Mouse (Mus musculus): ENCODE measurements around the gene Mymx. TPM values are rescaled to one million over a fixed set of nuclear protein-coding genes. Genes with fewer than 3 reads are reported as not detected.
A peak's percentile ranks its signal among the peaks of the same experiment; 100 is the strongest.

Gene Mymx
- polyA plus RNA-seq, 1 experiment, result 6.4 TPM

- under 1% methylated on average over 54 of the region's 61 CpGs for WGBS
- TF ChIP-seq CTCF (conservative IDR thresholded peaks at IDR 0.05; ENCODE audit: insufficient read depth, insufficient read length, low read depth, low read length) (peak; percentile 84), POLR2A (IDR thresholded peaks at IDR 0.05; ENCODE audit: low read depth, low read length) (peak; percentile 44)
- H3K4me1 ChIP-seq (ENCODE audit: control insufficient read depth, insufficient read depth, low read length), result no peaks in the 10 kb centered on the region; the same call in 1 of the 2 replicates
- H3K27ac ChIP-seq (ENCODE audit: insufficient read depth, low read depth, low read length), result peak within 1 kb of the TSS; percentile 50
- DNase-seq, result peak; percentile 95
- peak within 1 kb of the TSS; percentile 83 for H3K4me3 ChIP-seq (ENCODE audit: insufficient read depth, low read depth, low read length)
- no peaks in the 10 kb centered on the region for H3K27me3 ChIP-seq (replicated peaks; ENCODE audit: control insufficient read depth, insufficient read depth, low read length)
- peaks cover 14% of the 10 kb centered on the region for H3K36me3 ChIP-seq (ENCODE audit: control insufficient read depth, insufficient read depth, low read length)
Measured at GRCm38 (mm10) chr17:45563655-45564530, 38.0 kb downstream of the Mymx start, which contains the start of gene Slc35b2. Gene Slc35b2, plus strand, starts transcription at chr17:45563874.

GRCm38 (mm10) chr17:45563216-45563615 lies 38.7 kb downstream of the Mymx start:
- no peak for DNase-seq
- peaks cover 11% of the 10 kb centered on the region for H3K36me3 ChIP-seq (ENCODE audit: control insufficient read depth, insufficient read depth, low read length)

DNA sequence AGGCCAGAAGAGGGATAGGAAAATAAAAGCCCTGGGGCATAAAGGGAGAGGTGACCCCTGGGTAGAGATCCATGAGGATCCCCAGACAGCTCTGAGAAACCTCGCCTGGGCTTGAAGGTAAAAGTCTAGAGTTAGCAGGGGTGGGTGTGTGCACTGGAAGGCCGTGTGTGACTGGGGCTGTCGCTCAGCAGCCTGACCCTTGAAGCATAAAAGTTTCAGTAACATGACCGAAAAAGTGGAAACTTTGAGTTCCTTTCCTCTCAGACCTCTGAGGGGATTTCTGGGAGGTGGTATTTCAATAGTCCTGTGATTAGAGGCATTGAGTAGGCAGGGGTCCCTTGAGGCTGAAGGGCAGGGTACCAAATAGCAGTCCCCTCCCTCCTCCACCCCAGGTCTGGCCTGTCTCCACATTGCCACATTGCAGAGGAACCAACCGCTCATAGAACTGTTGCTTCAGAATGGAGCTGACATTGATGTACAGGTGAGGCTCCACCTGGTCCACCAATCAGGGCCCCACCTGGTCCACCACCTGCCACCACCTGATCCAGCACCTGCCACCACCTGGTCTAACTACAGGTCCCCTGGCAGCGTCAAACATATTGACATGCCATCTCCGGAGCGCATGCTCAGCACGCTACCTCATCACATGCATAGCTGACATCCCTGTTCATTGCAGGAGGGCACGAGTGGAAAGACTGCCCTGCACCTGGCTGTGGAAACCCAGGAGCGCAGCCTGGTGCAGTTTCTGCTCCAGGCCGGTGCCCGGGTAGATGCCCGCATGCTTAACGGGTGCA lies 42.0 kb downstream of the Mymx start:
- TF ChIP-seq POLR2A (IDR thresholded peaks at IDR 0.05; ENCODE audit: low read depth, low read length) (no peak), CTCF (conservative IDR thresholded peaks at IDR 0.05; ENCODE audit: insufficient read depth, insufficient read length, low read depth, low read length) (no peak)
- Histone ChIP-seq H3K36me3 (ENCODE audit: control insufficient read depth, insufficient read depth, low read length) (no peaks in the 10 kb centered on the region), H3K4me3 (ENCODE audit: insufficient read depth, low read depth, low read length) (no peak overlapping the region), H3K27me3 (replicated peaks; ENCODE audit: control insufficient read depth, insufficient read depth, low read length) (no peaks in the 10 kb centered on the region), H3K4me1 (ENCODE audit: control insufficient read depth, insufficient read depth, low read length) (peaks cover 7% of the 10 kb centered on the region), H3K27ac (ENCODE audit: insufficient read depth, low read depth, low read length) (no peak overlapping the region)
- 87% methylated on average over 15 of the region's 15 CpGs for WGBS
- no peak for DNase-seq

More at GRCm38 (mm10) chr17:45563216-45563615, 38.7 kb downstream of the Mymx start:
- Histone ChIP-seq H3K4me3 (ENCODE audit: insufficient read depth, low read depth, low read length) (no peak overlapping the region), H3K27ac (ENCODE audit: insufficient read depth, low read depth, low read length) (no peak overlapping the region), H3K4me1 (ENCODE audit: control insufficient read depth, insufficient read depth, low read length) (no peaks in the 10 kb centered on the region; the same call in 1 of the 2 replicates), H3K27me3 (replicated peaks; ENCODE audit: control insufficient read depth, insufficient read depth, low read length) (no peaks in the 10 kb centered on the region)
- 73% methylated on average over 12 of the region's 12 CpGs for WGBS
- TF ChIP-seq CTCF (conservative IDR thresholded peaks at IDR 0.05; ENCODE audit: insufficient read depth, insufficient read length, low read depth, low read length) (no peak), POLR2A (IDR thresholded peaks at IDR 0.05; ENCODE audit: low read depth, low read length) (no peak)

DNA sequence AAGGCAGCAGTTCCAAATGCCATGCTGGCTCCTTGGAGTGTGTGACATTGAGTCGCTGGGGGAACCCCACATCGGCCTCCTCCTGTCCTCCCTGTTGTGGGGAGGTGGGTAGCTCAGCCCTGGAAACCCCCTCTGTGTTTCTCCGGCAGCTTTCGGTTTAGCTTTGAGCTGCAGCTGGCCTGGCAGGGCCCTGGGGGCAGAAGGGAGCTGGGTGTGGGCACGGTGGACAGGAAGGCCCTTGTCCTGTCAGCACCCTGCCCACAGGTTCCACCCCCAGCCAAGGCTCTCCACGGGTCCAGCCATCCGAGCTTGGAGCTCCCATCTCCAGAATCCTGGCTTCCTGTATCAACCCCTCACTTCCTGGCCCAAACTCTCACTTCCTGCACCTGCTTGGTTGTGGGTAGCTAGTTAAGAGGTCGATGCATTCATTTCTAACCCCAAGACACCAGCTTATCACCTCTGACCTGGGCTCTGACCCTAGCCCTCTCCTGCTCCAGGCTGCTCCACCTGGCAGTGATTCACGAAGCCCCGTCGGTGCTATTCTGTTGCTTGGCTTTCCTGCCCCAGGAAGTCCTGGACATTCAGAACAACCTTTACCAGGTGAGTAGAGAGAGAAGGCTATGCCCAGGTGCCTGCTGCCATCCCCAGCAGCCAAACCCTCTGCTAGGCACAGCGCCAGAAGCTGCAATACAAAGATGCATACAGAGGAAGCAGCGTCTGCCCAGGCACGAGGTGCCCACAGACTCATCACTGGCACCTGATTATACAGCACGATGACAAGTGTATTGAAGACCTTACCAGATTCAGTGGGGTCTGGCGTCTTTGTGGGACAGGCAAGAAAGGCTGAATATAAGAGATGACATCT lies 43.7 kb downstream of the Mymx start:
- no peak overlapping the region for H3K4me3 ChIP-seq (ENCODE audit: insufficient read depth, low read depth, low read length)
- TF ChIP-seq CTCF (conservative IDR thresholded peaks at IDR 0.05; ENCODE audit: insufficient read depth, insufficient read length, low read depth, low read length) (no peak), POLR2A (IDR thresholded peaks at IDR 0.05; ENCODE audit: low read depth, low read length) (no peak)
- 68% methylated on average over 16 of the region's 16 CpGs for WGBS
- no peak overlapping the region for H3K27ac ChIP-seq (ENCODE audit: insufficient read depth, low read depth, low read length)
- no peaks in the 10 kb centered on the region for H3K27me3 ChIP-seq (replicated peaks; ENCODE audit: control insufficient read depth, insufficient read depth, low read length)
- DNase-seq, result no peak
- peaks cover 7% of the 10 kb centered on the region for H3K4me1 ChIP-seq (ENCODE audit: control insufficient read depth, insufficient read depth, low read length)
- H3K36me3 ChIP-seq (ENCODE audit: control insufficient read depth, insufficient read depth, low read length), result no peaks in the 10 kb centered on the region

GRCm38 (mm10) chr17:45557246-45557824 lies 44.6 kb downstream of the Mymx start:
- no peaks in the 10 kb centered on the region for H3K27me3 ChIP-seq (replicated peaks; ENCODE audit: control insufficient read depth, insufficient read depth, low read length)
- TF ChIP-seq POLR2A (IDR thresholded peaks at IDR 0.05; ENCODE audit: low read depth, low read length), result no peak
- TF ChIP-seq CTCF (conservative IDR thresholded peaks at IDR 0.05; ENCODE audit: insufficient read depth, insufficient read length, low read depth, low read length), result no peak
- no peak for DNase-seq
- peaks cover 7% of the 10 kb centered on the region for H3K4me1 ChIP-seq (ENCODE audit: control insufficient read depth, insufficient read depth, low read length)
- H3K4me3 ChIP-seq (ENCODE audit: insufficient read depth, low read depth, low read length), result peak overlapping the region; percentile 83; the same call in 1 of the 2 replicates
- 65% methylated on average over 7 of the region's 7 CpGs for WGBS
- H3K36me3 ChIP-seq (ENCODE audit: control insufficient read depth, insufficient read depth, low read length), result no peaks in the 10 kb centered on the region
- H3K27ac ChIP-seq (ENCODE audit: insufficient read depth, low read depth, low read length), result no peak overlapping the region
